Mouse (Mus musculus) cortical plate, adult 2 months (tissue): ENCODE results near the gene Grn. TPM values are rescaled to one million over a fixed set of nuclear protein-coding genes. Genes with fewer than 3 reads are reported as not detected.
A peak's percentile ranks its signal among the peaks of the same experiment; 100 is the strongest.

Source experiments
- H3K27ac ChIP-seq: fragments of 200-500 bp; 2 replicates; pipeline ENCODE4 v1.5.1; 2012; ENCODE audit warnings: low read length, control low read depth, inconsistent platforms; ENCODE audit not compliant: insufficient read depth
- H3K4me1 ChIP-seq: fragments of 200-500 bp; 2 replicates; pipeline ENCODE4 v1.6.1; 2011; ENCODE audit warnings: low read length; ENCODE audit not compliant: control insufficient read depth, insufficient read depth
- H3K4me3 ChIP-seq: fragments of 200-500 bp; 2 replicates; pipeline ENCODE4 v1.5.1; 2011; ENCODE audit warnings: mild to moderate bottlenecking, low read length, control low read depth; ENCODE audit not compliant: insufficient read depth
- CTCF ChIP-seq: fragments of 200-500 bp; IDR thresholded peaks from 2 replicates; pipeline ENCODE4 v1.5.1; 2011; ENCODE audit warnings: mild to moderate bottlenecking, control low read depth, low read length; ENCODE audit not compliant: insufficient read depth; ENCODE audit errors: extremely low read depth
- POLR2A ChIP-seq: fragments of 200-500 bp; IDR thresholded peaks from 2 replicates; pipeline ENCODE4 v1.6.1; 2011; ENCODE audit warnings: mild to moderate bottlenecking, low read length, control low read depth; ENCODE audit not compliant: insufficient read depth; ENCODE audit errors: extremely low read depth
- polyA plus RNA-seq: library from polyadenylated mRNA; depleted of rRNA; stranded (reverse); fragments of >200 nt; gene quantifications from 2 replicates; pipeline ENCODE4 v1.2.3, GENCODE M21; 2012

Grn gene
- polyA plus RNA-seq, 1 experiment, result 64.6 TPM

DNA sequence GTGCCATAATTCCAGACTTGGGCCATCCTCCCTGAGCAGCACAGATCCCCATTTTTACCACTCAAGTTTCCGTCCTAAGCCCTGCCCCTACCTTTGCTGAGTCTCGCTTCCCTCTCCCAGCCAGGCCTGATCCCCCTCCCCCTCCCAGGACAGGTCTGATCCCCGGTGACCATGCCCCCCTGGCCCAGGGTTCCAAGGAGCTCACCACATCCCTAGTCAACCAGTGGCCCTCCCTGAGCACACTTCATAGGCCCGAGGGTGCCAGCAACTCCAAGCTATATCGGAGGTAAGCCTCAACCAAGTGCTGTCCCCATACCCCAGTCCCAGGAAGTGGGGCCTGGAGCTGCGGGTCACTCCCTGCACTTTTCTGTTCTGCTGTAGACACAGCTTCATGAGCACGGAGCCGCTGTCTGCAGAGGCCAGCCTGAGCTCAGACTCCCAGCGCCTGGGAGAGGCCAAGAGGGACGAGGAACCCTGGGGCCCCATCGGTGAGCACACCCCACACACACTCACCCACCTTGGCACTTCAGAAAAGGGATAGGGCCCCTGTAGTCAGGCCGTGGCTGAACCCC, 29.5 kb upstream of the Grn start:
- TF ChIP-seq POLR2A (0 out of 2 replicates have a peak, but pooled peaks have one; percentile 12), CTCF (no peak)
- H3K27ac ChIP-seq, result no peak overlapping the region
- H3K4me1 ChIP-seq, result peaks cover 8% of the 10 kb centered on the region
- no peak overlapping the region for H3K4me3 ChIP-seq

DNA sequence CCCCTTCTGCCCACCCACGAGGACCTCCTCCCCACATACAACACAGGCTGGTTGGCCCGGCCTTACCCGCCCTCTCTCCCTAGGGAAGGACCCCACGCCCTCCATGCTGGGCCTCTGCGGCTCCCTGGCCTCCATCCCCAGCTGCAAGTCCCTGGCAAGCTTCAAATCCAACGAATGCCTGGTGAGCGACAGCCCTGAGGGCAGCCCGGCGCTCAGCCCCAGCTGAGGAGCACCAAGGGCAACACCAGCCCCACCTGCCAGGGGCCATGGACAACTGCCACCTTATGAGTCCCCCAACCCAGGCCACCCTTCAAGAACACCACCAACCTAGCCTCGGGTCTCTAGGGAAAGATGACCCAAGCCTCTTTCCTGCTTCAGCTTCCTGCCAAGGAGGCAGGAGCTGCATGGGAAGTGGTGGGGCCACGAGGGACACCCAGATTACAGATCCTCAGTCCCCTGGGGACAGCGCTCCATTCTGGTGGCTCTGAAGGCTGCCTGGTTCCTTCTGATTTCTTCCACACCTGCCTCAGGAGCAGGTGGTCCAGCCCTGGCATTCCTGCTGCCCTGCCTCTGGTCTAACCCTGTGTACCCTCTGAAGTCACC, 28.1 kb upstream of the Grn start:
- Histone ChIP-seq H3K4me1 (peaks cover 8% of the 10 kb centered on the region), H3K27ac (no peak overlapping the region), H3K4me3 (no peak overlapping the region)
- TF ChIP-seq POLR2A (0 out of 2 replicates have a peak, but pooled peaks have one; percentile 26), CTCF (no peak)

DNA sequence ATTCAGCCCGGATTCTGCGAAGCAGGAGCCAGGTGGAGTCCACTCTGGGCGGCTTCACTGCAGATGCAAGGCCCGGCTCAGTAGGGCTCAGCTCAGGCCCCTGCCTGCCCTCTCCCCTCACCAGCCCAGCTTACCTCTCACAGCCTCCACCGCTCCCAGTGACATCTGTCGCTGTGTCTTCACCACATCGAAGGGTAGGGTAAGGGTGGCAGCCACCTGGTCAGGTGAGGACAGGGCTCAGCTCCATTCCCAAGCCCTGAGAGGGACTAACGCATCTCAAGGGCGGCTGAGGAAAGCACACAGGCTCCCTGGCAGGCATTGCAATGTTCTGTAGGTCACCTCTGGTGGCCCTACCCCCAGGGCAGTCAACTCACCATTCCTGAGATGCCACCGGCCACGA, 26.5 kb upstream of the Grn start:
- Histone ChIP-seq H3K4me1 (peaks cover 3% of the 10 kb centered on the region; the same call in 1 of the 2 replicates), H3K4me3 (no peak overlapping the region), H3K27ac (no peak overlapping the region)
- no peak for TF ChIP-seq CTCF
- TF ChIP-seq POLR2A, result no peak

DNA sequence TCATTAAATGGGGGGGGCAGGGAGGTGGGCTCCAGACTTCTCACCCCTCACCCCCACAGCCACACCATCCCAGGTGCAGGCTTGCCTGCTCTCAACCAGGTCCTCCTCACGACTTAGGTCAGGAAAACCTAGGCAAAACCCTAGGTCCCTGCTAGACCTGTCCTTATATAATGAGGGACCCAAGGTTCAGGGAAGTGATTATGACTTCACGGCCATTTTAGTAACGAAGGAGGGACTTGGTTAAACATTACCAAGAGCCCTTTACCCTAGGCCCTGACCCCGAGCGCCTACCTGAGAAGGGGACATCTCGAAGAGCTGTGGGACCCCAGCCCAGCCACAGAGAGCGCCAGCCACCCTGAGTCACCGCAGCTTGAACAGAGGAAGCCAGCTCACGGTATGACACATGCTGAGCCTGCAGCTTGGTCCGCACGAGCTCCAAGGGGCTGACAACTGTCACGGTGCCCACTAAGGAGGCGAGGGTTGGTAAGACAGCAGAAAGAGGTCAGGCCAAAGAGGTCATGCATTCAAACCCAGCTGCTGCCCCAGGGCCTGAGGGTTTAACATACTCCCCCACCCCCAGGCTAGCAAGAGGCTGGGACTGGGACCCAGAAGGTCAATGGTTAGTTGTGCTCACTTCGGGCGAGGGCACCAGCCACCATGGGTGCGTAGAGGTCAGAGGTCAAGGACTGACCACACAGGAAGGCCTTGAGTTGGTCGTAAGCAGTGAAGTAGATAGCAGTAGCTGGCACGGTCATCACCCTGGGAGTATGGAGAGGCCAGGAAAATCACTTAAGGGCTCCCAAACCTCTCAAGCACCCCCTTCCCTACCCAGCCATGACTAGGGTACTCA, 25.7 kb upstream of the Grn start:
- Histone ChIP-seq H3K4me3 (no peak overlapping the region), H3K27ac (no peak overlapping the region), H3K4me1 (peaks cover 3% of the 10 kb centered on the region; the same call in 1 of the 2 replicates)
- no peak for TF ChIP-seq CTCF
- no peak for TF ChIP-seq POLR2A

DNA sequence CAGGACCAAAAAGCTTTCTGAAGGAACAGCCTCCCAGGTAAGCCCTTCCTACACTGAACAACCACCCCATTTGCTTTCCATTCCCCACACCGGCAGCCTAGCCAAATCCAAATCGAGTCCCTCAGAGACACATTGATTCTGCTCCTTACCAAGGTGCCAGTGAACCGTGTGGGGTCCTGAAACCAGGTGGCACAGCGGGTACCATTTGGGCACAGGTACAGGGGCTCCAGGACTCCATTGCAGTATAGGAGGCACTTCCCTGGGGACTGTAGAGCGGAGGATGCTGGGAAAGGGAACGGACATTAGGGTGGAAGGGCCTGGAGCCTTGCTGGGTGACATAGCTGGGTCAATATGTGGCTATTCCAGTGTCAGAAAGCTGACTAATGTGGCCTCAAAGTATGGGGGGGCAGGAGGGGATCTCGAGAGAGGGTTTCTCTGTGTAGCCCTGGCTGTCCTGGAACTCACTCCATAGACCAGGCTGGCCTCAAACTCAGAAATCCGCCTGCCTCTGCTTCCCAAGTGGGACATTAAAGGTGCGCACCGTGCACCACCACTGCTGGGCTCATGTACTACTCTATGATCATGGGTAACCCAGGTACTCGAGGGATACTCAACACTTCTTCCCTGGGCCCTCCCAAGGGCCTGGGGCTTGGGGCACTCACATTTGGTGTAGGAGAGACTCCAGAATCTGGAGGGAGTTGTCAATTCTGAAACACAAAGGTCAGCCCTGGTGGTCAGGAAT, 24.4 kb upstream of the Grn start:
- Histone ChIP-seq H3K27ac (no peak overlapping the region), H3K4me1 (peaks cover 3% of the 10 kb centered on the region; the same call in 1 of the 2 replicates), H3K4me3 (peak overlapping the region; percentile 76; the same call in 1 of the 2 replicates)
- no peak for TF ChIP-seq CTCF
- TF ChIP-seq POLR2A, result no peak

DNA sequence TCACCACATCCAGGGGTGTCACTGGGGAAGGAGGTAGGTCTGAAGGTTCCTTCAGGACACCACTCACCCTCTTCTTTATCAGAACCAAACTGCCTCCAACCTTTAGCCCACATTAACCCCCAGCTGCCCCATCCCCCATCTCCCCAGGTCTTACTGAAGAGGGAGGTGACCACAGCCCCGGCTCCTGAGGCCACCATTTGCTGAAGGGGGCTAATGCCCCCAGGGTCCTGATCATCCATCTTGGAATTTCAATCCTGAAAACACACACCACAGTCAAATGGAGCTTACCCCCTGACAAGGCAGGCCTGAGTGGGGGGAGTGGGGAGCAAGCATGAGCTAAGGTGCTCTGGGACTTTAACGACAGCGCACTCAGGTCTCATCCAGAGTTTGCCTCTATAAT, 23.7 kb upstream of the Grn start:
- no peak overlapping the region for H3K27ac ChIP-seq
- H3K4me1 ChIP-seq, result 0 out of 2 replicates have a peak, but pooled peaks cover 2% of the 10 kb centered on the region
- TF ChIP-seq POLR2A, result no peak
- no peak for TF ChIP-seq CTCF
- H3K4me3 ChIP-seq, result peak overlapping the region; percentile 76

DNA sequence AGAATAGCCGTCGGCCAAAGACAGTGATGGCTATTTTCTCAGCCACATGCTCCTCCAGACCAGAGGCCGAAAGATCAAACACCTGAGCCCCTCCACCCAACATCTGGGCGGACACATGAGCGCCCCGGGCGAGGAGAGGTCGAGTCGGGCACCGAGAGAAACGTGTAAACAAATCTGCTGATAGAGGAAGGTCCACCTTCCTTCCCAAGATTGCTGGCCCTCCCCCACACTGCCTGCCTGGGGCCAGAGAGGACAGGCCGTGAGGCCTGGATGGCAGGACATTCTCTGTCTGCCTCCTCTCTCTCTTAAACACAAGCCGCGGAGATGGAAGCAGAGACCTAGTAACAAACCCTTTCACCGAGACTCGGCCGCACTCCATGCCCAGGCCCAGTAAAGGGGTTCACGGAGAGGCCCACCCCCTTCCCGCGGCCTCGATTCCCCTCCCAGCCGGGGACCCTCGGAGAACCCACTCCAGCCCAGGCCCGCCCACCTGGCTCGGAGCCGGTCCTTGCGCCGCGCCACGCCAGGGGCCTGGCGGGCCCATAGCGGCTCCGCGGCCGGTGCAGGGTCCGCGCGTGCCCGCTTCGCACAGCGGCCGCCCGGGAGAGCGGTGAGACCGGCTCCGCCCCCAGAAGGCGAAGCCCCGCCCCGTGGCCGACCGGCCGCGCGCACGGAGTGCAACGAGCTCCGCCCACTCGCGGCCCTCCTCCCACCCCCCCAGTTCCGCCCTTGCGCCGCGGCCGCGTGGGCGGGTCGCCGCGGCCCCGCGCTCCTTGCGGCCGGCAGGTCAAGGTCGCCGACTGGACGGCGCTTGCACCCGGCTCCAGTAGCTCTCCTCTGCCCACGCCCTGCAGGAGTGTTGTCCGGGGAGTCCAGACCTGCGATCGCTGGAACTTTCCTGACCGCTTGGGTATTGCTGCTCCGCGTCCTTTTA, 22.9 kb upstream of the Grn start:
- Histone ChIP-seq H3K4me1 (0 out of 2 replicates have a peak, but pooled peaks cover 2% of the 10 kb centered on the region), H3K27ac (peak overlapping the region; percentile 74), H3K4me3 (peak overlapping the region; percentile 76)
- TF ChIP-seq CTCF (no peak), POLR2A (0 out of 2 replicates have a peak, but pooled peaks have one; percentile 27)

DNA sequence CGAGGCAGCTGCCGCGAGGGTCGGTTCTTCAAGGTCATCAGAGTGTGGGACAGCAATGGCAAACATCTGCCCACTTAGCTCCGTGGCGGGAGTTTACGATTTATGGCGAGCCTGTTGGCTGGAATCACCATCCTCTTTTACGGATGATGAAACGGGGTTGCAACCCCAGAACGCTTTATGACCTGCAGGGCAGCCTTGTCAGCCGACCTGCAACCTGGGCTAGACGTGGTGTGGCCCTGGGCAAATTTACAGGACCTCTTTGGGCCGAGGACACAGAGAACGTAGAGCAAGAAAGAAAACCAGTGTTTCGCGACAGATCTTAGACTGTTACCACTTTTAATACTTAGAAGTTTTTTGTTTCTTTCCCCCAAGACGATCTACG, 22.3 kb upstream of the Grn start, which contains the start of gene Slc25a39:
TSS of gene Slc25a39 (minus strand) at position 113 of the 382 bp plus-strand sequence.
- H3K4me3 ChIP-seq, result peak within 1 kb of the TSS; percentile 76
- no peak for TF ChIP-seq CTCF
- no peak for TF ChIP-seq POLR2A
- H3K4me1 ChIP-seq, result 0 out of 2 replicates have a peak, but pooled peaks cover 2% of the 10 kb centered on the region

More for the DNA sequence above, 22.3 kb upstream of the Grn start, which contains the start of gene Slc25a39:
- H3K27ac ChIP-seq, result peak within 1 kb of the TSS; percentile 74
